Mouse (Mus musculus): ENCODE data around the gene Lrrk1. TPM values are rescaled to one million over a fixed set of nuclear protein-coding genes. Genes with fewer than 3 reads are reported as not detected.

Lrrk1 gene
- total RNA-seq, 1 experiment: 7.4 TPM

DNA sequence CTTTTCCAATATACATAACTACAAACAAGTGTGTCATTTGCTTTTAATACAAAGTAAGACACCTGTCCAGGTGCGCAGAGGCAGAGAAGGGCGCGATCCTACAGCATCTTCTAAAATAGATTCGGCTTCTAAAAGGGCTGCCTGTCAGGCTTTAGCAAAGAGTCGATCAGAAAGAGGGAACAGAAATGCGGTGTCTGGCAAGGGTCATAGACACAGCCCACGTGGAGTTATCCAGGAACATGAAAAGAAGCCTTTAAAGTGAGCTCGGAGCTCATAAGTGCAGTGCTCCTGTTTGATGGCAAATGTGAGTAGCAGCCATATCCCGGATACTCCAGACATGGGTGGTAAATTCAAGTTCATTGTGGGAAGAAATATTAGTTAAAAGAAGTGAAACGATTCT is 39.6 kb downstream of the Lrrk1 start:
- Histone ChIP-seq H3K4me1 (ENCODE audit: control insufficient read depth in 2 of 2, insufficient read depth in 2 of 2, low read length in 2 of 2, poor library complexity in 1 of 2) (no peaks in the 10 kb centered on the region), H3K27ac (ENCODE audit: insufficient read depth, low read depth, low read length, poor library complexity, severe bottlenecking) (no peak overlapping the region), H3K4me3 (ENCODE audit: insufficient read depth in 1 of 2, low read depth in 1 of 2, low read length in 2 of 2, poor library complexity in 1 of 2, severe bottlenecking in 1 of 2) (no peak overlapping the region), H3K36me3 (ENCODE audit: control insufficient read depth, insufficient read depth, low read length, poor library complexity, severe bottlenecking) (no peaks in the 10 kb centered on the region), H3K9ac (ENCODE audit: insufficient read depth, low read depth, low read length, poor library complexity, severe bottlenecking) (no peak overlapping the region), H3K9me3 (ENCODE audit: control insufficient read depth, insufficient read depth, low read depth, low read length) (no peaks in the 10 kb centered on the region)
- no peak for TF ChIP-seq HCFC1 (IDR thresholded peaks at IDR 0.05; ENCODE audit: borderline replicate concordance, insufficient read depth, low read length)
- no peak for TF ChIP-seq ZC3H11A (IDR thresholded peaks at IDR 0.05; ENCODE audit: borderline replicate concordance, low read depth, low read length)
- TF ChIP-seq MAFK (IDR thresholded peaks at IDR 0.05; ENCODE audit: insufficient read depth, low read depth, low read length): no peak
- TF ChIP-seq CHD2 (IDR thresholded peaks at IDR 0.05; ENCODE audit: low read depth, low read length): no peak
- TF ChIP-seq ZNF384 (IDR thresholded peaks at IDR 0.05; ENCODE audit: low read depth, low read length): no peak
- in situ Hi-C loops (cut with MboI; ENCODE audit: low sequenced_read_pairs in 2 of 2, unreplicated experiment in 2 of 2): no loop called here
- no peak for DNase-seq (ENCODE audit: low read depth, low spot score)

GRCm38 (mm10) chr7:66346959-66347663 is 41.0 kb downstream of the Lrrk1 start:
- H3K27ac ChIP-seq (ENCODE audit: insufficient read depth, low read depth, low read length, poor library complexity, severe bottlenecking): no peak overlapping the region
- H3K36me3 ChIP-seq (ENCODE audit: control insufficient read depth, insufficient read depth, low read length, poor library complexity, severe bottlenecking): no peaks in the 10 kb centered on the region
- H3K4me3 ChIP-seq (ENCODE audit: insufficient read depth in 1 of 2, low read depth in 1 of 2, low read length in 2 of 2, poor library complexity in 1 of 2, severe bottlenecking in 1 of 2): no peak overlapping the region
- DNase-seq (ENCODE audit: low read depth, low spot score): no peak
- TF ChIP-seq ZNF384 (IDR thresholded peaks at IDR 0.05; ENCODE audit: low read depth, low read length): no peak
- TF ChIP-seq HCFC1 (IDR thresholded peaks at IDR 0.05; ENCODE audit: borderline replicate concordance, insufficient read depth, low read length): no peak
- no peak for TF ChIP-seq MAFK (IDR thresholded peaks at IDR 0.05; ENCODE audit: insufficient read depth, low read depth, low read length)
- no peak for TF ChIP-seq ZC3H11A (IDR thresholded peaks at IDR 0.05; ENCODE audit: borderline replicate concordance, low read depth, low read length)
- TF ChIP-seq CHD2 (IDR thresholded peaks at IDR 0.05; ENCODE audit: low read depth, low read length): no peak
- H3K4me1 ChIP-seq (ENCODE audit: control insufficient read depth in 2 of 2, insufficient read depth in 2 of 2, low read length in 2 of 2, poor library complexity in 1 of 2): no peaks in the 10 kb centered on the region
- in situ Hi-C loops (cut with MboI; ENCODE audit: low sequenced_read_pairs in 2 of 2, unreplicated experiment in 2 of 2): no loop called here
- no peak overlapping the region for H3K9ac ChIP-seq (ENCODE audit: insufficient read depth, low read depth, low read length, poor library complexity, severe bottlenecking)
- H3K9me3 ChIP-seq (ENCODE audit: control insufficient read depth, insufficient read depth, low read depth, low read length): no peaks in the 10 kb centered on the region

DNA sequence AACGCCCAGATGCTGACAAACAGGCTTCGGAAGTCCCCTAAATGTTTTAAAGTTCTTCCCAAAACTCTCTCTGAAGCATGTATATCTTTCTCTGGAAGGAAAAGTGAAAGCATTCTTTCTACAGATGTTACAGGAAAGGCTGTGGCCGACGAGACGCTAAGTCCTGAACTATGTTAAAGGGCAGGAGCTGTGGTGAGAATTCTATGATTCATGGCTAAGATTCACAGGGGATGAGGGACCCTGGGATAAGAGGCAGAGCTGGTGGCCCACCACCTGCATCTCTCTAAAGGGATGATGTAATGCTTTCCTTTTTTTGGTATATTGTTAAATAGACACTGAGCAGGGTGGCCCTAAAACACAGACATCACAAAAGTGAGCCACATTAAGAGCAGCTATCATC is 44.8 kb downstream of the Lrrk1 start:
- no peak for DNase-seq (ENCODE audit: low read depth, low spot score)
- Histone ChIP-seq H3K4me3 (ENCODE audit: insufficient read depth in 1 of 2, low read depth in 1 of 2, low read length in 2 of 2, poor library complexity in 1 of 2, severe bottlenecking in 1 of 2) (no peak overlapping the region), H3K36me3 (ENCODE audit: control insufficient read depth, insufficient read depth, low read length, poor library complexity, severe bottlenecking) (no peaks in the 10 kb centered on the region), H3K9ac (ENCODE audit: insufficient read depth, low read depth, low read length, poor library complexity, severe bottlenecking) (no peak overlapping the region), H3K27ac (ENCODE audit: insufficient read depth, low read depth, low read length, poor library complexity, severe bottlenecking) (no peak overlapping the region), H3K9me3 (ENCODE audit: control insufficient read depth, insufficient read depth, low read depth, low read length) (no peaks in the 10 kb centered on the region), H3K4me1 (ENCODE audit: control insufficient read depth in 2 of 2, insufficient read depth in 2 of 2, low read length in 2 of 2, poor library complexity in 1 of 2) (no peaks in the 10 kb centered on the region)
- in situ Hi-C loops (cut with MboI; ENCODE audit: low sequenced_read_pairs in 2 of 2, unreplicated experiment in 2 of 2): no loop called here
- TF ChIP-seq CHD2 (IDR thresholded peaks at IDR 0.05; ENCODE audit: low read depth, low read length) (no peak), ZC3H11A (IDR thresholded peaks at IDR 0.05; ENCODE audit: borderline replicate concordance, low read depth, low read length) (no peak), ZNF384 (IDR thresholded peaks at IDR 0.05; ENCODE audit: low read depth, low read length) (no peak), HCFC1 (IDR thresholded peaks at IDR 0.05; ENCODE audit: borderline replicate concordance, insufficient read depth, low read length) (no peak), MAFK (IDR thresholded peaks at IDR 0.05; ENCODE audit: insufficient read depth, low read depth, low read length) (no peak)

DNA sequence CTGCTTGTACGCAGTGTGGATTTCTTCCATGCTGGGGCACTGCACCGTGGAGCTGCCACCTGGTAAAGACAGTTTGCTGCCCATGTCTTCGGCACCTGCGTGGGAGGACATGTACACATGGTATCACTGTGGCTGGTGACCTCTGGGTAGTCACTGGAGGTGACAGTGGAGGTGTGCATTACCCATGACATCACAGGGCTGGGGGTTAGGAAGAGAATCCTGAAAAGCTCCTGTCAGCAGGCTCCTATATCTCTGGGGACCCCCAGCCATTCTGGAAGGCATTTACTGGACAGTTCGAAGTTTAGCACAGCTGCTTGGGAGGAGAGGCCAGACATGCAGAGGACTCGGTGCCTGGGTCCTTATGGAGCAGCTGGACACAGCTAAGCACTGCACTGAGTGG is 45.3 kb downstream of the Lrrk1 start:
- no peaks in the 10 kb centered on the region for H3K9me3 ChIP-seq (ENCODE audit: control insufficient read depth, insufficient read depth, low read depth, low read length)
- in situ Hi-C loops (cut with MboI; ENCODE audit: low sequenced_read_pairs in 2 of 2, unreplicated experiment in 2 of 2): no loop called here
- H3K9ac ChIP-seq (ENCODE audit: insufficient read depth, low read depth, low read length, poor library complexity, severe bottlenecking): no peak overlapping the region
- no peak overlapping the region for H3K27ac ChIP-seq (ENCODE audit: insufficient read depth, low read depth, low read length, poor library complexity, severe bottlenecking)
- DNase-seq (ENCODE audit: low read depth, low spot score): no peak
- H3K4me1 ChIP-seq (ENCODE audit: control insufficient read depth in 2 of 2, insufficient read depth in 2 of 2, low read length in 2 of 2, poor library complexity in 1 of 2): no peaks in the 10 kb centered on the region
- H3K36me3 ChIP-seq (ENCODE audit: control insufficient read depth, insufficient read depth, low read length, poor library complexity, severe bottlenecking): no peaks in the 10 kb centered on the region
- TF ChIP-seq HCFC1 (IDR thresholded peaks at IDR 0.05; ENCODE audit: borderline replicate concordance, insufficient read depth, low read length) (no peak), MAFK (IDR thresholded peaks at IDR 0.05; ENCODE audit: insufficient read depth, low read depth, low read length) (no peak), ZNF384 (IDR thresholded peaks at IDR 0.05; ENCODE audit: low read depth, low read length) (no peak), CHD2 (IDR thresholded peaks at IDR 0.05; ENCODE audit: low read depth, low read length) (no peak), ZC3H11A (IDR thresholded peaks at IDR 0.05; ENCODE audit: borderline replicate concordance, low read depth, low read length) (no peak)
- H3K4me3 ChIP-seq (ENCODE audit: insufficient read depth in 1 of 2, low read depth in 1 of 2, low read length in 2 of 2, poor library complexity in 1 of 2, severe bottlenecking in 1 of 2): no peak overlapping the region

Measured in ES-E14 (cell line).